Mouse (Mus musculus) olfactory bulb, adult 2 months (tissue): ENCODE results near the gene Cntf. TPM values are rescaled to one million over a fixed set of nuclear protein-coding genes. Genes with fewer than 3 reads are reported as not detected.
"Not testable (repeated sequence)": the region's sequence is repeated elsewhere in the genome, so short reads cannot be mapped to it uniquely, and the experiment has no call there.

ENCODE experiments used
- H3K27ac ChIP-seq: fragments of 200-500 bp; 2 replicates; pipeline ENCODE4 v1.5.1; 2012; ENCODE audit warnings: low read depth, low read length; ENCODE audit not compliant: insufficient read depth
- H3K4me1 ChIP-seq: fragments of 200-500 bp; 2 replicates; pipeline ENCODE4 v1.6.1; 2012; ENCODE audit warnings: low read length; ENCODE audit not compliant: control insufficient read depth, insufficient read depth
- H3K4me3 ChIP-seq: fragments of 200-500 bp; 2 replicates; pipeline ENCODE4 v1.5.1; 2012; ENCODE audit warnings: mild to moderate bottlenecking, low read depth, low read length, moderate library complexity; ENCODE audit not compliant: insufficient read depth
- CTCF ChIP-seq: fragments of 200-500 bp; IDR thresholded peaks from 2 replicates; pipeline ENCODE4 v1.5.1; 2012; ENCODE audit warnings: low read depth, mild to moderate bottlenecking, low read length, moderate library complexity; ENCODE audit not compliant: insufficient read depth
- POLR2A ChIP-seq: fragments of 200-500 bp; IDR thresholded peaks from 2 replicates; pipeline ENCODE4 v1.6.1; 2012; ENCODE audit warnings: mild to moderate bottlenecking, low read depth, low read length, moderate library complexity; ENCODE audit not compliant: insufficient read depth
- WGBS: fragments of 180-500 bp; shearing (Covaris S2); methylation state at CpG from one replicate; pipeline ENCODE4 v1.1.7; 2018; 5-methylcytosine and 5-hydroxymethylcytosine counted together
- polyA plus RNA-seq: library from polyadenylated mRNA; stranded (reverse); fragments of >200 nt; gene quantifications from 2 replicates; pipeline ENCODE4 v1.2.4, GENCODE M21; 2012; ENCODE audit warnings: low replicate concordance; ENCODE audit not compliant: missing spikeins, insufficient read depth, insufficient read length

Cntf gene
- polyA plus RNA-seq, 1 experiment, result not detected

- WGBS, result 56% methylated on average over 1 of the region's 1 CpGs
- Histone ChIP-seq H3K27ac (no peak overlapping the region), H3K4me3 (no peak overlapping the region), H3K4me1 (no peaks in the 10 kb centered on the region)
- TF ChIP-seq POLR2A, result no peak
- TF ChIP-seq CTCF, result no peak
Observed at GRCm38 (mm10) chr19:12731036-12731435, 34.4 kb downstream of the Cntf start.

GRCm38 (mm10) chr19:12725851-12726250 is 39.6 kb downstream of the Cntf start:
- TF ChIP-seq CTCF (no peak), POLR2A (no peak)
- H3K4me1 ChIP-seq, result no peaks in the 10 kb centered on the region
- no peak overlapping the region for H3K27ac ChIP-seq
- no peak overlapping the region for H3K4me3 ChIP-seq
- WGBS, result 86% methylated on average over 1 of the region's 1 CpGs

DNA sequence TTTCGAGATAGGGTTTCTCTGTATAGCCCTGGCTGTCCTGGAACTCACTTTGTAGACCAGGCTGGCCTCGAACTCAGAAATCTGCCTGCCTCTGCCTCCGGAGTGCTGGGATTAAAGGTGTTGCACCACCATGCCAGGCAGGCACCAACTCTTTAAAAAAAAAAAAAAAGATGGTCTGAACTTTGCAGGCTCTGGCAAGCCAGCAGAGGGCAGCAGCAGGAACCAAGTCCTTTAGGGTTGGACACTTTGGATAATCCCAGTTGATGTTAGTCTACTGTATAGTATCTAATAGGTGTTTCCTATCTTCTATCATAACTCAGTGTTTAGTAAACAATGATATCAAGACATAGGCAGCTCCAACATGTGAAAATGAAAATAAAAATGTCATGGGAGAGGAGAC is 43.1 kb downstream of the Cntf start:
- no peaks in the 10 kb centered on the region for H3K4me1 ChIP-seq
- no peak for TF ChIP-seq POLR2A
- no peak overlapping the region for H3K27ac ChIP-seq
- H3K4me3 ChIP-seq, result no peak overlapping the region
- 82% methylated on average over 2 of the region's 3 CpGs for WGBS

DNA sequence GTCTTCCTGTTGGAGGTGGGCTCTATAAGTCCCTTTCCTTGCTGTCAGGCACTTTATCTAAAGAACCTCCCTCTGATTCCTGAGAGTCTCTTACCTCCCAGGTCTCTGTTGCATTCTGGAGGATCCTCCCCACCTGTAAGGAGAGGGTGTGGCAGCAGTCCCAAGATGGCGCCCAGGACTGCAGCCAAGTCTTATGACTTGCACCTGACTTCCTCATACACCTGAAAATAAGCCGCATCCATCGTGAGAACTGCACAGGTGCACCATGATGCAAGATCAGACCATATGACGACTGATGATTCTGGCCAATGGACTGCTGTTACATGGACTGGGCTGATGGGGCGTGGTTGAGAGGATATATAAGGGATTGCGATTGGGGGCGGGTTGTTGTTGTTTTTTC is 43.8 kb downstream of the Cntf start:
- WGBS, result 97% methylated on average over 7 of the region's 7 CpGs
- not testable (repeated sequence) for H3K4me3 ChIP-seq, H3K27ac ChIP-seq, H3K4me1 ChIP-seq

DNA sequence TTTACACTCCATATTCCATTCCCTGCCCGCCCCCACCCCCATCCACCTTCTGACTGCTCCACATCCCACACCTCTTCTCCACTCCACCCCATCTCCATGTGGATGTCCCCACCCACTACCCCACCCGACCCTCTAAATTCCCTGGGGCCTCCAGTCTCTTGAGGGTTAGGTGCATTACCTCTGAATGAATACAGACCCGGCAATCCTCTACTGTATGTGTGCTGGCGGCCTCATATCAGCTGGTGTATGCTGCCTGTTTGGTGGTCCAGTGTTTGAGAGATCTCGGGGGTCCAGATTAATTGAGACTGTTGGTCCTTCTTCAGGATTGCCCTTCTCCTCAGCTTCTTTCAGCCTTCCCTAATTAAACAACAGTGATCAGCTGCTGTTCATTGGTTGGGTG is 44.5 kb downstream of the Cntf start:
- not testable (repeated sequence) for H3K4me1 ChIP-seq, H3K4me3 ChIP-seq, H3K27ac ChIP-seq
- WGBS, result 89% methylated on average over 5 of the region's 5 CpGs

GRCm38 (mm10) chr19:12720463-12720862 is 45.0 kb downstream of the Cntf start:
- H3K27ac ChIP-seq, result no peak overlapping the region
- no peaks in the 10 kb centered on the region for H3K4me1 ChIP-seq
- H3K4me3 ChIP-seq, result no peak overlapping the region
- WGBS, result 56% methylated on average over 2 of the region's 2 CpGs
- TF ChIP-seq CTCF (no peak), POLR2A (no peak)

DNA sequence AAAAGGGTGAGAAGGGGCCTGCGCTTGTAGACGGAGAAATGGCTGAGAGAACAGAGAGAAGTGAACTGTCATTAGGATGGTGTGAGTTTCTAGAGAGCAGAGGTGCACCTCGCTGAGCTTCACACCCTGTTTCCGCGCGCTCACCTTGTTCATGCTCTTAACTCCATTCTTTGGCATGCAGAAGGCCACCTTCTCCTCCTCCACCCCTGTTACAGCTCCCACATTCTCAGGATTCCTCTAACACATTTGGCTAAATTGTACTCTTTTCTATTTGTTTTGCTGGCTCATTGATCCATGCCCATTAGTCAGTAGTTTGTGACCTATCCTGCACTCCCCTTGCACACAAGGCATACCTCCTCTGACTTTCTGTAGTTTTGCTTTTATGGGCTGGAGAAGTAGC is 46.2 kb downstream of the Cntf start:
- Histone ChIP-seq H3K4me1 (no peaks in the 10 kb centered on the region), H3K4me3 (no peak overlapping the region), H3K27ac (no peak overlapping the region)
- WGBS, result 84% methylated on average over 6 of the region's 6 CpGs
- TF ChIP-seq CTCF (no peak), POLR2A (no peak)

Other genes with a start within 250 kb of the Cntf start
- not detected in 2 replicates for gene Fam111a, start 219.9 kb downstream of the Cntf start, polyA plus RNA-seq
- not detected in 2 replicates for gene Gm4952, start 165.7 kb downstream of the Cntf start, polyA plus RNA-seq
- gene Glyat, start 132.3 kb downstream of the Cntf start, polyA plus RNA-seq, result not detected in 2 replicates
- not detected in 2 replicates for gene Olfr1442, start 95.2 kb downstream of the Cntf start, polyA plus RNA-seq
- gene Olfr1443, start 87.5 kb downstream of the Cntf start, polyA plus RNA-seq, result not detected in 2 replicates
- gene Keg1, start 69.8 kb downstream of the Cntf start, polyA plus RNA-seq, result not detected in 2 replicates
- 94.6 and 138 TPM in 2 replicates for gene Zfp91, start 30.5 kb upstream of the Cntf start, polyA plus RNA-seq
- not detected in 2 replicates for gene Lpxn, start 30.6 kb upstream of the Cntf start, polyA plus RNA-seq
- not detected in 2 replicates for gene Gm5244, start 81.0 kb upstream of the Cntf start, polyA plus RNA-seq
- gene Olfr1444, start 91.7 kb upstream of the Cntf start, polyA plus RNA-seq, result not detected in 2 replicates
- not detected in 2 replicates for gene Olfr1445, start 118.2 kb upstream of the Cntf start, polyA plus RNA-seq
- not detected in 2 replicates for gene Olfr1446, start 127.9 kb upstream of the Cntf start, polyA plus RNA-seq
- not detected in 2 replicates for gene Olfr1447, start 138.1 kb upstream of the Cntf start, polyA plus RNA-seq
- not detected in 2 replicates for gene Olfr1448, start 158.8 kb upstream of the Cntf start, polyA plus RNA-seq
- gene Olfr1449, start 165.2 kb upstream of the Cntf start, polyA plus RNA-seq, result not detected in 2 replicates
- gene Olfr1450, start 184.6 kb upstream of the Cntf start, polyA plus RNA-seq, result not detected in 2 replicates
- not detected in 2 replicates for gene Olfr1451, start 229.4 kb upstream of the Cntf start, polyA plus RNA-seq